Mouse (Mus musculus) hindbrain, embryonic 16.5 days (tissue): ENCODE results near the gene Cant1. TPM values are rescaled to one million over a fixed set of nuclear protein-coding genes. Genes with fewer than 3 reads are reported as not detected.

Experiments
- ATAC-seq: fragments of 200-750 bp; cut with Nextera tagmentation; 2 replicates; pipeline ENCODE4 v1.8.0; 2017; ENCODE audit warnings: moderate TSS enrichment, moderate library complexity
- H3K27ac ChIP-seq: fragments of 300-500 bp; sonication (generic); 2 replicates; pipeline ENCODE4 v1.5.1; 2014; ENCODE audit warnings: low read depth, mild to moderate bottlenecking, control low read depth, low read length, moderate library complexity
- H3K27me3 ChIP-seq: fragments of 300-500 bp; sonication (generic); replicated peaks from 2 replicates; pipeline ENCODE4 v1.6.1; 2014; ENCODE audit warnings: low read length; ENCODE audit not compliant: control insufficient read depth, insufficient read depth
- H3K36me3 ChIP-seq: fragments of 300-500 bp; sonication (generic); 2 replicates; pipeline ENCODE4 v1.6.1; 2014; ENCODE audit warnings: mild to moderate bottlenecking, low read length, moderate library complexity, mixed read lengths; ENCODE audit not compliant: control insufficient read depth, insufficient read depth
- H3K4me1 ChIP-seq: fragments of 300-500 bp; sonication (generic); 2 replicates; pipeline ENCODE4 v1.6.1; 2014; ENCODE audit warnings: low read depth, low read length; ENCODE audit not compliant: control insufficient read depth, insufficient read depth
- H3K4me2 ChIP-seq: fragments of 300-500 bp; sonication (generic); 2 replicates; pipeline ENCODE4 v1.6.1; 2014; ENCODE audit warnings: mild to moderate bottlenecking, low read length, control low read depth, moderate library complexity
- H3K4me3 ChIP-seq: fragments of 300-500 bp; sonication (generic); 2 replicates; pipeline ENCODE4 v1.5.1; 2014; ENCODE audit warnings: mild to moderate bottlenecking, low read length, control low read depth, moderate library complexity
- H3K9ac ChIP-seq: fragments of 300-500 bp; sonication (generic); 2 replicates; pipeline ENCODE4 v1.6.1; 2014; ENCODE audit warnings: low read depth, mild to moderate bottlenecking, control low read depth, low read length, moderate library complexity
- H3K9me3 ChIP-seq: fragments of 300-500 bp; sonication (generic); 2 replicates; pipeline ENCODE4 v1.6.1; 2014; ENCODE audit warnings: mild to moderate bottlenecking, low read length, moderate library complexity; ENCODE audit not compliant: control insufficient read depth
- WGBS: fragments of 180-500 bp; shearing (Covaris S2); extraction: QIAGEN DNeasy Blood & Tissue Kit; methylation state at CpG from one replicate; pipeline ENCODE4 v1.1.7; 2014; 5-methylcytosine and 5-hydroxymethylcytosine counted together
- polyA plus RNA-seq: library from polyadenylated mRNA; unstranded; fragments of >200 nt; fragmentation: Nextera tagmentation; extraction: Ambion mirVana; gene quantifications from 2 replicates; pipeline ENCODE4 v1.2.1, GENCODE M21; 2015

Gene Cant1
- polyA plus RNA-seq, 1 experiment from 2014 or later = 25.7 TPM

GRCm38 (mm10) chr11:118362501-118362900 is 56.4 kb downstream of the Cant1 start:
- Histone ChIP-seq H3K9ac (no peak overlapping the region), H3K9me3 (no peaks in the 10 kb centered on the region), H3K27me3 (no peaks in the 10 kb centered on the region), H3K27ac (no peak overlapping the region), H3K4me1 (peaks cover 3% of the 10 kb centered on the region; the same call in 1 of the 2 replicates), H3K36me3 (no peaks in the 10 kb centered on the region), H3K4me3 (no peak overlapping the region), H3K4me2 (no peak overlapping the region)
- no peak for ATAC-seq
- 80% methylated on average over 1 of the region's 1 CpGs for WGBS

- H3K4me3 ChIP-seq = no peak overlapping the region
- no peak overlapping the region for H3K4me2 ChIP-seq
- H3K36me3 ChIP-seq = no peaks in the 10 kb centered on the region
- no peak overlapping the region for H3K27ac ChIP-seq
- H3K9ac ChIP-seq = no peak overlapping the region
- H3K9me3 ChIP-seq = no peaks in the 10 kb centered on the region
- 69% methylated on average over 10 of the region's 10 CpGs for WGBS
- H3K4me1 ChIP-seq = peaks cover 5% of the 10 kb centered on the region
- no peaks in the 10 kb centered on the region for H3K27me3 ChIP-seq
- ATAC-seq = no peak
Observed at GRCm38 (mm10) chr11:118360907-118361341, 58.0 kb downstream of the Cant1 start.

GRCm38 (mm10) chr11:118360491-118360890 is 58.4 kb downstream of the Cant1 start:
- WGBS = 71% methylated on average over 7 of the region's 7 CpGs
- no peak overlapping the region for H3K9ac ChIP-seq
- H3K4me3 ChIP-seq = no peak overlapping the region
- no peak overlapping the region for H3K27ac ChIP-seq
- H3K4me1 ChIP-seq = peaks cover 9% of the 10 kb centered on the region
- no peaks in the 10 kb centered on the region for H3K9me3 ChIP-seq
- no peak for ATAC-seq
- no peaks in the 10 kb centered on the region for H3K27me3 ChIP-seq
- no peaks in the 10 kb centered on the region for H3K36me3 ChIP-seq
- no peak overlapping the region for H3K4me2 ChIP-seq

Other genes with a start within 250 kb of the Cant1 start
- gene Cyth1, start 170.5 kb downstream of the Cant1 start, polyA plus RNA-seq = 19.7 and 23.3 TPM in 2 replicates
- 15.2 and 18.9 TPM in 2 replicates for gene Usp36, start 128.8 kb downstream of the Cant1 start, polyA plus RNA-seq
- gene Cep295nl, start 76.6 kb downstream of the Cant1 start, polyA plus RNA-seq = 0.15 and 0.17 TPM in 2 replicates
- gene Timp2, start 63.3 kb downstream of the Cant1 start, polyA plus RNA-seq = 95.2 and 97.8 TPM in 2 replicates
- 7.1 and 8.1 TPM in 2 replicates for gene Lgals3bp, start 17.0 kb downstream of the Cant1 start, polyA plus RNA-seq
- 4.4 and 7.0 TPM in 2 replicates for gene C1qtnf1, start 9.1 kb upstream of the Cant1 start, polyA plus RNA-seq
- 6.5 and 8.7 TPM in 2 replicates for gene Engase, start 57.7 kb upstream of the Cant1 start, polyA plus RNA-seq